Mouse (Mus musculus) cerebellum, postnatal 4 days (tissue): ENCODE data around the gene Fgf22.

Experiments
- DNase-seq, 2 experiments: peaks; one replicate each; pipeline ENCODE4 v3.0.0; 2022; ENCODE audit warnings: low spot score in 2 of 2, mixed read lengths in 1 of 2

Gene Fgf22

DNA sequence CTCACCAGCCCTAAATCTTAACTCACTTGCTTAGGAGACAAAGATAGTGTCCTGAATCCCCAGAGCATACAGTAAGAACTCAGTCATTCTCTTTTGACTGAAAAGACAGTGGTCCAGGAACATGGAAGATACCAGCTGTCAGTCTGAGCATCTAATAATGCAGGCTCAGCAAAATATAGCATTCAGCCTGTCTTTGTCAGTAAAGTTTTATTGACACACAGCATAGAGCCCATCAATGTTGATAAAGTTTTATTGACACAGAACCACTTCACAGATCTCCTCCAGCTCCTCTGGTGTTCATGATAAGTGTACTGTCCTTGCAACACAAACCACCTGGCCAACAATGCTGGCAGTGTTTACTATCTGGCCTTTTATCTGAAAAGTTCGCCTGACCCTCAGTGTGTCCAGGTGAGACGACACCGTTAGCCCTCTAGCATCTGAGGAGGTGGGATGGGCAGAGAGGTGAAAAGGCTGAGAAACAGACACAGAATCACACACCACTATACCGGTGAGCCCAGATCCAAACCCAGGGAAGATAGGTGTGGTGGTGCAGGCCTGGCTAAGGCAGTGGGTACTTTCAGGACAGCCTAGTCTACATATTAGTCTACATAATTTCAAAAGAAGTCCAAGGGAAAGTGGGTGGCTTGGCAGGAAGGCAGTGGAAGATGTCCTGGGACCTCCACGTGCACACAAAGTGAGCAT, 37.6 kb downstream of the Fgf22 start:
- no peak for DNase-seq

- peak; percentile 69 to 84 for DNase-seq
Observed at GRCm38 (mm10) chr10:79793051-79793737, 38.3 kb downstream of the Fgf22 start, which contains the start of gene Palm. Palm (plus strand) TSS chr10:79793572.

DNA sequence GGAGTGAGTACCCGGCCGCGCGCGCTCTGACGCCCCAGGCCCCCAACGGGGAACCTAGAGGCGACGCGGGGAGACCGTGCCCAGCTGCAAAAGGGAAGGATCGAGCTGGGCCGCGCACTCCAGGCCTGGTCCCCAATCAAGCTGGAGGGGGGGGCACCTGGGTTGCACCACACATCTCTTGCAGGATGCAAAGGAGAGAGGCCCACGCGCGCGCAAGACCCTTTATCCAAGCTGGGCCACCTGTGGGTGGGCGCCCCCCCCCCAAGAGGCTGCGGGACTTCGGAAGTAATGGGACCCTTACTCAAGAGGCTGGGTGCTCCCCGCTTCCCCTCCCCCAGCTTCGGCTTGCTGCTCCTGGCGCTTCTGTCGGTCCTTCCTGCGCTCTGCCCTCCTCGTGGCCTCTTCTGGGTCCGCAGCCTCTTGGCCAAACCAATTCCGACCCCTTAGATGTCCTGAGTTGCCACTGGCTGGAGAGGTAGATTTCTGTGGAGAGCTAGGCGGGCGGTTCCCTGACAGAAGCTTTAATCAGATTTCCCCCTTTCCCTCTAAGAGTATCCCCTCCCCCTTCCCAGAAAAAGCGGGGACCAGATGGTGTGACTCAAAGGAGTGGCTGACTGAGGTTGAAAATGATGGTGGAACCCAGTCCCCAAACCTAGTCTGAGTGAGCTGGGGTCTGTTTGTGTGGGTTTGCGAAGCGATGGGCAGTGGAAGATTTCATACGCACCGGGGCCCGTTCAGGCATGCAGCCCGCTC, 39.0 kb downstream of the Fgf22 start:
- DNase-seq, result no peak

DNA sequence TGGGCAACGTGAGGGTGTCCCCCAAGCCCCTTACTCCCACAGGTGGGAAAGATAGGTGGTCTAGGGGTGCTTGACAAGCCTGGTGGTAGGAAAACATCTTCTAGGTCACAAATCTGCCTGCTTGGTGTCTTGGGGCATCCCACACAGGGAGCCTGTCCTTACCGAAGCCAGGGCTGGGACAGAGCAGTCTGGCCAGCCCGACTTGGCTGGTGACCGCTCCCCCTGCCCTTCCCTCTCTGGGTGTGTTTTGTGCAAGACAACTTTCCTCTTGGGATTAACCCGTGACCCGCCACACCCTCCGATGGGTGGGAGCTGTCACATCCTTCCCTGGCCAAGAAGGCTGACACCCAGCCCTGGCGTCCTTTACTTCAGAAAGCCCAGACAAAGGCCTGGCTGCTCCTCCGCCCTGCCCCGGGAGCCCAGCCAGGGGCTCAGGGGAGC, 39.6 kb downstream of the Fgf22 start:
- DNase-seq, result no peak

GRCm38 (mm10) chr10:79795905-79796304, 41.0 kb downstream of the Fgf22 start:
- no peak for DNase-seq

DNA sequence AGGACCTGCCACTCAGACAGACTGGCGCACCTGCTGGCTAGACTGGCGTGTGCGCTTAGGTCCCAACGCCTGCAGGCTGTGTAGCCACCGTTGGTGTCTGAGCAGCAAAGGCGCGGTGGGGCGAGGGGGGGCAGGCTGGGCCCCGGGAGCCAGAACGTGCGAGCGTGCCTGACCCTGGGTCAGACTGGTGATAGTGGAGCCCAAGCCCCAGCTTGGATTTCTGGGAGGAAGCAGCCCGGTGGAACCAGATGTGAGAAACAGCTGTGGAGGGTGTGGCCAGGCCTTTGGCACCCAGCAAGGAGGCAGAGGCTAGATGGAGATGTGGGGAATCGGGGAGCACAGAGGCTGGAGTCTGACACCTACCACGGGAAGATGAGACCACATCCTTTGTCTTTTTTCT, 42.5 kb downstream of the Fgf22 start:
- DNase-seq, result no peak

DNA sequence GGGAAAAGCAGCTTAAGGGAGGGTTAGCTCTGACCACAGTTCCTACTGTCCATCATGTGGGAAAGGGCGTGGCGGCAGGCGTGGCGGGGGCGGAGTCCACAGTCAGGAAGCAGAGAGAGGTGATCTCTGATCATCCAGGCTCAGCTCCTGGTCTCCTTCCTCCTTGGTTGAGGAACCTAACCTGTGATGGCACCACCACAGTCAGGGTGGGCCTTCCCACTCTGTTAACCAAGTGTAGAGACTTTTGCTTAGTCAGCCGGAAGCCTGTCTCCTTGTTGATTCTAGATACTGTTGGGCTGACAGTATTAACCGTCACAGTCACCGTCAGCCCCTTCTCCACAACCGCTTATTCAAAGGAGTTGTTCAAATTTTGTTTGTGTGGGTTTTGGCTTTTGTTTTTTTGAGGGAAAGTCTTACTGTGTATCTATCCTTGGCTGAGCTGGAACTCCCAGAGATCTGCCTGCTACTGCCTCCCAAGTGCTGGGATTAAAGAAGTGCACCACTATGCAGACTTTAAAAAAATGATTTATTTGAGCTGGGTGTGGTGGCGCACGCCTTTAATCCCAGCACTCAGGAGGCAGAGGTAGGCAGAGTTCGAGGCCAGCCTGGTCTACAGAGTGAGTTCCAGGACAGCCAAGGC, 43.5 kb downstream of the Fgf22 start:
- DNase-seq, result no peak

DNA sequence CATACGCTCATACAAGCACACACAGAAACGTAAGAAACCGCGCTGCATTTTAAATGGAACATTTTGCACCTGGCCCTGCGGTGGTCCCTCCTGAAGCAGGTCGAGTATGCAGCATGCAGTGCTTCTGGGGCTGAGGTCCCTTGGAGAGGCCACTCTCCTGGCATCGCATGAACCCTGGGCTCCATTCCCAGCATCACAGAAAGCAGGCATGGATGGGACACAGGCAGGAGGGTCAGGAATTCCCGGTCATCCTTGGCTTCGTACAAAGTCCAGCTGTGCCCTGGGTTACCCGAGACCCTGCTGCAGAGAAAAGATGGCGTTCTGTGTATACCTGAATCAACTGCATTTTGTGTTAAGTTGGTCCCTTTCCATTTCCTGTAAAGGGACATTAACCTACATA, 45.6 kb downstream of the Fgf22 start:
- no peak for DNase-seq

GRCm38 (mm10) chr10:79801837-79802236, 47.0 kb downstream of the Fgf22 start:
- DNase-seq, result no peak

DNA sequence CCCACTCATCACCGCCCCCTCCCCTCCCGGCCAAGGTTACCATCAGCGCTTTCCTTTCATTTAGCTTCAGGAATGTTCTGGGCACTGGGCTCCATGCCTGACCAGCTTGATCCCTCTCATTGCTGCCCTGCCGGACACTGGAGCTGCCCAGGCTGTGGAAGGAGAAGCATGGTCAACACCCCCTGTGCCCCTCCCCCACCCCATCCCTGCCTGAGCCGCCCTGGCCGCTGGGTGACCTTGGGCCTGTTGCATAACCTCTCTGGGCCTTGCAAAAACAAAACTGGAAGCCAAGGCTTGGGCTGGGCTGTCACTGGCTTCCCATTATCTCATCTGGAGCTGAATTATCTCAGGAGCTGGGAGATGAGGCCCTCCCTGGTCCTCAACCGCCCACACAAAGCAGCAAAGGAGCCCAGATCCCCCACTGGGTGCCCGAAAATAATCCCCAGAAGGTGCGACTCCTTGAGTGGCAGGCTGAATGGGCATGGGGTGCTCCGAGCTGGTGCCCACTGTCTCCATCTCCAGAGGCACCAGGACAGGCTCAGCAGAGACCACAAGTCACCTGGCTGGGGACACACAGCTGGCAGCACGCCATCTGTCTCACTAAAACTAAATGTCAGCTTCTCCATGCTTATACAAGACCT, 47.6 kb downstream of the Fgf22 start:
- DNase-seq, result no peak

DNA sequence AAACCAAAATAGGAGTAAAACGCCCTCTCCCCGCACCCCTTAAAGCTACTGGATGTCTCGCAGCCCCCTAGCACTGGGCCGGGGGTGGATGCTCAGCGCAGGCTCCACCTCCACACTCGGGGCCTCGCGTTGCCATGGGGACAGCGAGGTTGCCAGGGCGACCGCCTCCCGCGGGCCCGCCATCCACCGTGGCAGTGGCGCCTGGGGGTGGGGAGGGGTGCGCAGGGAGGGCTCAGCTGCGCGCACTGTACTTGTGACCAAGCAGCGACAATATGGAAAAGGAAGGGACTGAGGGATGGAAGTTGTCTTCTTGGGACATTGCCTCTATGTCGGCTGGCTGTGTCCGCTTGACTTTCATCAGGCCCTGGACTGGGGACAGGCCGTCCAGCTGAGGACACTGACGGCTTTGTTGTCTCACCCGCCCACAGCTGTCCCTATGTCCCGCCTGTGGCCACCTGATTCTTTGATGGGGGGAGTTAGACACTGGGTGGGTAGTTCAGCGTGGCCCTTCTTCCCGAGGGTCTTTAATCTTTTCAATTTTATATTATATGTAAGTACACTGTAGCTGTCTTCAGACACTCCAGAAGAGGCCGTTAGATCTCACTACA, 48.9 kb downstream of the Fgf22 start:
- DNase-seq, result peak; percentile 72 to 87

DNA sequence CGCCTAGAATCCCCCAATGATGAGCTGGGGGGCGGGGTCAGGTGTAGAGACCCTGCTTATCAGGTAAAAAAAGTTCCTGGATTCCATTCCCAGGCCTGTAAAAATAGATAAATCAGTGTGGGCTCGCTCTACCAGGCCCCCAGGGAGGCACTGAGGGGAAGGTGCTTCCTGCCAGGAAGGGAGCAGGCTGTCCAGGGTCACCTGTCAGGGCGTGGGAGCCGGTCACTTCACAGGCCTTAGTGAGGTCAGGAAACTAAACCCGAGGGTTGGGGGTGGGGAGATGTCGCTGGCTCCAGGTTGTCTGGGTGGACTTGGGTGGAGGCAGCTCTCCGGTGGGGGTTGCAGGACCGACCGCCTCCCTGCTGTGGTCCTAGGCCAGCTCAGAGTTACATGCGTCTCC, 50.8 kb downstream of the Fgf22 start:
- DNase-seq, result no peak

GRCm38 (mm10) chr10:79806331-79806730, 51.5 kb downstream of the Fgf22 start:
- DNase-seq, result no peak

DNA sequence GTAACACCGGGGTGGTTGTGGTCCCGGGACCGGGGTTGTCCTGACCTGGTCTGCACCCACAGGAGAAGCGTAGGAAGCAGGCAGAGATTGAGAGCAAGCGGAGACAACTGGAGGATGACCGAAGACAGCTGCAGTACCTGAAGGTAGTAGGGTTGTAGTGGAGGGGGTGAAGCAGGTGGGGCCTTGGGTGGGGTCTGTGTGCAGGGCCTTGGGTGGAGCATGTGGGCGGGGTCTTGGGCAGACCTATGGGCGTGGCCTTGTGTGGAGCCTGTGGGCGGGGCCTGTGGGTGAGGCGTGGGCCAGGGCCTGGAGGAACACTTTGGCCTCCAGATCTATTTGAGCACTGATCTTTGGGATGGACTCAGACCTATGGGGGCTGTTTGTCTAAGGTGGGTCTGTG, 52.1 kb downstream of the Fgf22 start:
- DNase-seq, result no peak

- peak in 1 of 2 experiments; percentile 42 for DNase-seq
Observed at GRCm38 (mm10) chr10:79807826-79808225, 53.0 kb downstream of the Fgf22 start.
